Mouse (Mus musculus) C2C12 (cell line): ENCODE data around the gene B3galnt2.

Source experiments
- CTCF ChIP-seq: IDR thresholded peaks from one replicate; pipeline ENCODE4 v1.5.1; 2011; ENCODE audit not compliant: control insufficient read depth, insufficient read depth, insufficient read length
- FOSL1 ChIP-seq: IDR thresholded peaks from one replicate; pipeline ENCODE4 v1.8.0; 2011; ENCODE audit warnings: mild to moderate bottlenecking, low read length; ENCODE audit not compliant: poor library complexity, insufficient read depth, severe bottlenecking
- MAX ChIP-seq: IDR thresholded peaks from one replicate; pipeline ENCODE4 v1.6.1; 2011; ENCODE audit warnings: mild to moderate bottlenecking, control low read depth
- MYOD1 ChIP-seq: IDR thresholded peaks from one replicate; pipeline ENCODE4 v1.6.1; 2011; ENCODE audit warnings: low read depth; ENCODE audit not compliant: control insufficient read depth, insufficient read length
- MYOG ChIP-seq: IDR thresholded peaks from one replicate; pipeline ENCODE4 v1.6.1; 2011; ENCODE audit not compliant: control insufficient read depth, insufficient read length; ENCODE audit errors: extremely low read depth
- USF1 ChIP-seq: IDR thresholded peaks from one replicate; pipeline ENCODE4 v1.6.1; 2011; ENCODE audit warnings: low read depth, mild to moderate bottlenecking, control low read depth, moderate library complexity

- TF ChIP-seq USF1, result no peak
- no peak for TF ChIP-seq MYOD1
- TF ChIP-seq CTCF, result no peak
- TF ChIP-seq FOSL1, result no peak
- no peak for TF ChIP-seq MYOG
- TF ChIP-seq MAX, result no peak
Observed at GRCm38 (mm10) chr13:14004999-14005398, 50.7 kb downstream of the B3galnt2 start.
